Mouse (Mus musculus) midbrain, embryonic 14.5 days (tissue): Measurements from ENCODE around the gene Chd6. TPM values are rescaled to one million over a fixed set of nuclear protein-coding genes. Genes with fewer than 3 reads are reported as not detected.
A peak's percentile ranks its signal among the peaks of the same experiment; 100 is the strongest.
"Not testable (repeated sequence)": the region's sequence is repeated elsewhere in the genome, so short reads cannot be mapped to it uniquely, and the experiment has no call there.

Experiments
- ATAC-seq: fragments of 200-750 bp; cut with Nextera tagmentation; 2 replicates; pipeline ENCODE4 v1.8.0; 2017; ENCODE audit warnings: moderate number of reproducible peaks, moderate library complexity; ENCODE audit not compliant: low FRiP score, low TSS enrichment
- DNase-seq: peaks from one replicate; pipeline ENCODE4 v3.0.0-alpha.2; 2015
- H3K27ac ChIP-seq: fragments of 300-500 bp; sonication (generic); replicated peaks from 2 replicates; pipeline ENCODE4 v1.5.1; 2014; ENCODE audit warnings: mild to moderate bottlenecking, low read depth, low read length, moderate library complexity
- H3K27me3 ChIP-seq: fragments of 300-500 bp; sonication (generic); 2 replicates; pipeline ENCODE4 v1.6.1; 2014; ENCODE audit warnings: low read length, control low read depth, mixed read lengths; ENCODE audit not compliant: control insufficient read depth, insufficient read depth
- H3K36me3 ChIP-seq: fragments of 300-500 bp; sonication (generic); 2 replicates; pipeline ENCODE4 v1.6.1; 2014; ENCODE audit warnings: low read length, control low read depth; ENCODE audit not compliant: control insufficient read depth, insufficient read depth
- H3K4me1 ChIP-seq: fragments of 300-500 bp; sonication (generic); 2 replicates; pipeline ENCODE4 v1.6.1; 2014; ENCODE audit warnings: mild to moderate bottlenecking, antibody characterized with exemption, low read length, control low read depth; ENCODE audit not compliant: control insufficient read depth, insufficient read depth
- H3K4me2 ChIP-seq: fragments of 300-500 bp; sonication (generic); 2 replicates; pipeline ENCODE4 v1.6.1; 2014; ENCODE audit warnings: mild to moderate bottlenecking, low read length, moderate library complexity
- H3K4me3 ChIP-seq: fragments of 300-500 bp; sonication (generic); replicated peaks from 2 replicates; pipeline ENCODE4 v1.5.1; 2014; ENCODE audit warnings: low read depth, low read length
- H3K9ac ChIP-seq: fragments of 300-500 bp; sonication (generic); replicated peaks from 2 replicates; pipeline ENCODE4 v1.6.1; 2014; ENCODE audit warnings: mild to moderate bottlenecking, low read length, moderate library complexity
- H3K9me3 ChIP-seq: fragments of 300-500 bp; sonication (generic); 2 replicates; pipeline ENCODE4 v1.6.1; 2016; ENCODE audit warnings: low read length, control low read depth, mixed read lengths; ENCODE audit not compliant: control insufficient read depth
- WGBS: fragments of 180-500 bp; shearing (Covaris S2); extraction: QIAGEN DNeasy Blood & Tissue Kit; methylation state at CpG from one replicate; pipeline ENCODE4 v1.1.7; 2014; 5-methylcytosine and 5-hydroxymethylcytosine counted together
- polyA plus RNA-seq: library from polyadenylated mRNA; unstranded; fragments of >200 nt; fragmentation: Nextera tagmentation; extraction: Ambion mirVana; gene quantifications from 2 replicates; pipeline ENCODE4 v1.2.1, GENCODE M21; 2014

The Chd6 gene
- polyA plus RNA-seq, 1 experiment from 2014 or later: 45.9 TPM

DNA sequence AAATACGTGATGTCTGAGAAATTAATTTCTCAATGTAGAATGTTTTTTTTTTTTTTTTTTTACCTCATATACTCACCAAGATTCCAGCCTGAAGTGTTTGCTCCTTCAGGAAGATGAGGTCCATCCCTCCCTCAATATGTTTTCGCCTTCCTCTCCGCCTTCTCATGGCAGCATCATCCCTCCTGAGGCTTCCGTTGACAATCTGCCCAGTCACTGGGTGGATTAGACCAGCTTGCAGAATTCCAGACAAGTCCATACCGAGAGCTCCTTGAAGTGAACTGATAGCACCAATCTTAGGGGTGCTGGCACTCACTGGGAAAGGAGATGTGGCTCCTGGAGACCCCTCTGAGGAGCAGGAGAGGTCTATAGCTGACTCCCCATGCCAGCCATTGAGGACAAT is 149.0 kb downstream of the Chd6 start:
- peaks cover 84% of the 10 kb centered on the region for H3K36me3 ChIP-seq

GRCm38 (mm10) chr2:160958737-160959136 is 150.1 kb downstream of the Chd6 start:
- DNase-seq (peak; percentile 30), ATAC-seq (no peak)

More for the DNA sequence above, 149.0 kb downstream of the Chd6 start:
- Histone ChIP-seq H3K27ac (no peak overlapping the region), H3K27me3 (no peaks in the 10 kb centered on the region), H3K4me2 (no peak overlapping the region), H3K4me3 (no peak overlapping the region), H3K4me1 (no peaks in the 10 kb centered on the region), H3K9me3 (no peaks in the 10 kb centered on the region), H3K9ac (no peak overlapping the region)
- no peak for ATAC-seq
- WGBS: 97% methylated on average over 5 of the region's 5 CpGs
- no peak for DNase-seq

GRCm38 (mm10) chr2:160957801-160958200 is 151.1 kb downstream of the Chd6 start:
- not testable (repeated sequence) for ATAC-seq, H3K27me3 ChIP-seq, H3K9me3 ChIP-seq, H3K4me2 ChIP-seq, H3K27ac ChIP-seq, H3K4me1 ChIP-seq, H3K4me3 ChIP-seq, DNase-seq, H3K9ac ChIP-seq
- peaks cover 85% of the 10 kb centered on the region for H3K36me3 ChIP-seq

More at GRCm38 (mm10) chr2:160958737-160959136, 150.1 kb downstream of the Chd6 start:
- Histone ChIP-seq H3K27ac (no peak overlapping the region), H3K4me1 (no peaks in the 10 kb centered on the region), H3K36me3 (peaks cover 86% of the 10 kb centered on the region), H3K27me3 (no peaks in the 10 kb centered on the region), H3K9me3 (no peaks in the 10 kb centered on the region), H3K4me3 (no peak overlapping the region), H3K4me2 (no peak overlapping the region), H3K9ac (no peak overlapping the region)
- WGBS: 90% methylated on average over 5 of the region's 5 CpGs

- ATAC-seq, H3K9me3 ChIP-seq, H3K27me3 ChIP-seq, H3K4me1 ChIP-seq, H3K4me3 ChIP-seq, H3K4me2 ChIP-seq, H3K27ac ChIP-seq, DNase-seq, H3K9ac ChIP-seq: not testable (repeated sequence)
- H3K36me3 ChIP-seq: peaks cover 83% of the 10 kb centered on the region
Observed at GRCm38 (mm10) chr2:160957307-160957706, 151.6 kb downstream of the Chd6 start.

DNA sequence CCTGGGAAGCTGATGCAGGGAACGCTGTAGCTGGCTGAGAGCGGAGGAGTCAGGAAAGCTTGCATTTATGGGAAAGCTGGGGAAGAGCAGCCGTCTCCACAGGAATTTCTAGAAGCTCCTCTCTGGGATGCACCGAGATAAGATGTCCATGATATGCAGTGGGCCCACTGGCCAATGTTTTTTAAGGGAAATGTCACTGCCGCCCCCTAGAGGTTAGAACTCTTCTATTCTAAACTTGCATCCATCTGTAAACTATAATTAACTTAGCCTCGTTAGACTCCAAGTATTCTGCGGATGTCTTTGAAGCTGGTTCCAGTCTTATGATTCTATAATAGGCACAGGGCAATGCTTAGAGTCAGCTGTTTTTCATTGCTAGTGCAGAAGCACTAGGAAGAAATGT is 153.5 kb downstream of the Chd6 start:
- Histone ChIP-seq H3K4me2 (no peak overlapping the region), H3K4me3 (no peak overlapping the region), H3K4me1 (no peaks in the 10 kb centered on the region), H3K9ac (no peak overlapping the region), H3K27me3 (no peaks in the 10 kb centered on the region), H3K9me3 (no peaks in the 10 kb centered on the region), H3K27ac (no peak overlapping the region), H3K36me3 (peaks cover 82% of the 10 kb centered on the region)
- 85% methylated on average over 7 of the region's 7 CpGs for WGBS
- ATAC-seq: no peak
- peak; percentile 47 for DNase-seq

- Histone ChIP-seq H3K9me3 (no peaks in the 10 kb centered on the region), H3K36me3 (peaks cover 82% of the 10 kb centered on the region), H3K27me3 (no peaks in the 10 kb centered on the region), H3K4me1 (no peaks in the 10 kb centered on the region), H3K4me2 (no peak overlapping the region), H3K9ac (no peak overlapping the region), H3K27ac (no peak overlapping the region), H3K4me3 (no peak overlapping the region)
- DNase-seq: no peak
- 96% methylated on average over 3 of the region's 3 CpGs for WGBS
- no peak for ATAC-seq
Observed at GRCm38 (mm10) chr2:160954541-160954940, 154.3 kb downstream of the Chd6 start.

GRCm38 (mm10) chr2:160953131-160953873 is 155.6 kb downstream of the Chd6 start:
- no peak for DNase-seq
- H3K36me3 ChIP-seq: peaks cover 85% of the 10 kb centered on the region

GRCm38 (mm10) chr2:160951595-160951994 is 157.3 kb downstream of the Chd6 start:
- DNase-seq (no peak), ATAC-seq (no peak)
- WGBS: 83% methylated on average over 4 of the region's 4 CpGs
- Histone ChIP-seq H3K4me1 (no peaks in the 10 kb centered on the region), H3K27me3 (no peaks in the 10 kb centered on the region), H3K4me3 (no peak overlapping the region), H3K36me3 (peaks cover 88% of the 10 kb centered on the region), H3K4me2 (no peak overlapping the region), H3K9me3 (no peaks in the 10 kb centered on the region), H3K9ac (no peak overlapping the region), H3K27ac (no peak overlapping the region)

More at GRCm38 (mm10) chr2:160953131-160953873, 155.6 kb downstream of the Chd6 start:
- no peaks in the 10 kb centered on the region for H3K4me1 ChIP-seq
- H3K9ac ChIP-seq: no peak overlapping the region
- no peaks in the 10 kb centered on the region for H3K27me3 ChIP-seq
- no peak for ATAC-seq
- H3K27ac ChIP-seq: peak overlapping the region; percentile 20; the same call in 1 of the 2 replicates
- WGBS: 84% methylated on average over 7 of the region's 7 CpGs
- no peaks in the 10 kb centered on the region for H3K9me3 ChIP-seq
- no peak overlapping the region for H3K4me2 ChIP-seq
- no peak overlapping the region for H3K4me3 ChIP-seq

DNA sequence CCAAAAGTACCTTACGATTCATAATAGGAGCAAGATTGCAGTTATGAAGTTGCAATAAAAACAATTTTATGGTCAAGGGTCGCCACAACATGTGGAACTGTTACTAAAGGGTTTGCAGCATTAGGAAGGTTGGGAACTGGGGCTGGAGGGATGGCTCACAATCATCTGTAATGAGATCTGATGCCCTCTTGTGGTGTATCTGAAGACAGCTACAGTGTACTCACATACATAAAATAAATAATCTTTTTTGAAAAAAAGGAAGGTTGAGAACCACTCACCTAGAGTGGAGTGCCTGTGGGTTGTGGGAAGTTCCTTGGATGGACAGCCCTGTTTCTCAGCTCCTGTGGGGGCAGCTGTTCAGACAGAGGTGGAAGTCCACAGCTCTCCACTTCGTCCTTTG is 166.4 kb downstream of the Chd6 start:
- Histone ChIP-seq H3K27me3 (no peaks in the 10 kb centered on the region), H3K4me2 (no peak overlapping the region), H3K36me3 (peaks cover 19% of the 10 kb centered on the region; the same call in 1 of the 2 replicates), H3K4me3 (no peak overlapping the region), H3K9ac (no peak overlapping the region), H3K9me3 (no peaks in the 10 kb centered on the region), H3K4me1 (no peaks in the 10 kb centered on the region), H3K27ac (no peak overlapping the region)
- 68% methylated on average over 3 of the region's 3 CpGs for WGBS
- no peak for ATAC-seq
- DNase-seq: peak; percentile 44
